Mouse (Mus musculus): Measurements from ENCODE around the gene Ap3d1.

The Ap3d1 gene

DNA sequence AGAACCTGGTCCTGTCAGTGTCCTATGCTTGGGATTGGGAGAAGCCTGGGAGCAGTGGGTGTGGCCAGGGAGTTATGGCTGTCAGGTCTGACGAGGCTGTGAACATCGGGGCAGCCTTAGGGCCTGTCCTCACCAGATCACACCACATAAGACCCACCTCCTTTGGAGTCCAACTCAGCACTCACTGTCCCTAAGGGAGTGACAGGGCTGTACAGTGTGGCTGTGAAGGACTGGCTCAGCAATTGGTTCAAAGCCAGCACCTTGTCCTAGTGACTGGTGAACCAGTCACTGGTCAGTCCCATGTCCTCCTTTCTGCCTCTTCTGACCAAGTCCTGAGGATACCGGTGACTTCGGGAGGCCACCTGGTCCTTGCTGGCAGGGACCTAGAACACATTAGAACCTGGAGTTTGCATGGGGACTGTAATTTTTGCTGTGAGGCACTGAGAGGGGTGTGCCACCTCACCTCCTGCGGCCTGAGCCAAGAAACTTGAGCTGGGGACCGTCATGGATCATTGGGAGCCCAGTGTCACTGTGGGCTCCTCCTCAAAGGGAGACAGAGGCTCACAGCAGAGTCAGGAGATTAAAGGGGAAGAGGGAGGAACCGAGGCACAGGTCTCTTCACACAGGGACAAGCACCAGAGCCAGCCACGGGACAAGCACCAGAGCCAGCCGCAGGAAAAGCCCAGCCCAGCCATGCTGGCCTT is 62.4 kb downstream of the Ap3d1 start:
- DNase-seq: no peak

DNA sequence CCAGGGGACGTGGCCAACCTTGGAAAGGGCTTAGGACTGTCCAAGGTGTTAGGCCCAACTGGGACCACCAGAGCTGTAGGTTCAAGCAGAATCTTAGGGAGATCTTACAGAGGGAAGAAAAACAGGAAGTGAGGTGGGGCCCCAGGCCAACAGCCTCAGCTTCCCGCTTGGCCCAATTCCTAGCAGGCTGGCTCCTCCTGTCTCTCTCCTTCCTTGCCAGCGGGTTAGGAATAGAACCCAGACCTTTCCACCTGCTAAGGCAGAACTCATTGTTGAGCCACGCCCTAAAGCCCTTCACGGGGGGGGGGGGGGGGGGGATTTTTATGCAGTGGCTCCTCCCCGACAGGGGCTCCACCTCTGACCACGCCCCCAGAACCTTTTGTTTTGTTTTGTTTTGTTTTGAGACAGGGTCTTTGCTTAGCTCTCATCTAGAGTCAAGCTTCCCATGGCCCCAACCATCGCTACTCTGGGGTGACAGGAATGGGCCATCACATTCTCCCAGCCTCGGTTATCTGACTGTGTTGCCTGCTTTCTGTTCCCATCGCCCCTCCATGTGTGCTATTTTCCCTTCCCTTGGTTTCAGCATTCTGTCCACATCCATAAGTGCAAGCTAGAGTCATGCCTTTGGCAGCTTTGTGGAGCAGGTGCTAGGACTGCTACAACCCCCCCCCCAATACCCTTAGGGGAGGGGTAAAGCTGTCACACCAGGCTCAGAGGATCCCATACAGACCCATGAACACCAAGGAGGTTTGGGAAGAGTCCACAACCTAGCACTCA is 63.3 kb downstream of the Ap3d1 start:
- DNase-seq: no peak

DNA sequence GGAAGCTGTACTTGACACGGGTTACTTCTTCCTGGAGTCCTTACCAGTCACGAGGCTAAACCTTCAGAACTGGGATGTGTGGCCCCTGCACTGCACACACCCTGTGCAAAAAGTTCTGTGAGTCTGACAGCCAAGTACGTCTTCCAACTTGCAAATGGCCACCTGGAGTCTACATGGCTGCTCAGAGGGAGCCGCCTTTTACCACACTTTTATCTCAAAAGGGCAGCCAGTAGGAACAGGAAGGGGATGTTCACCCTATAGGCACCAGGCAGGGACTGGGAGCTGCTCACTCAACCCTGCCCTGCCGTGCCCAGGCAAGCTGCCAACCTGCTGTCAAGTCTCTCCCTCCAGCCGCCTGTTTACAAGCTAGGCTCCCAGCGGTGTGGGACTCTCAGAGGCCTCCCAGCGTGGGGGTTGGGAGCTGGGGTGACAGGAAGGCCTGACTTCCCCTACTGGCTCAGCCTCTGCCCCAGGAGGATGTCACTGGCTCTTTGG is 64.1 kb downstream of the Ap3d1 start, which contains the start of gene Mknk2:
Gene Mknk2, minus strand, starts transcription at position 171 of the 495 bp plus-strand sequence.
- DNase-seq: peak; percentile 86

DNA sequence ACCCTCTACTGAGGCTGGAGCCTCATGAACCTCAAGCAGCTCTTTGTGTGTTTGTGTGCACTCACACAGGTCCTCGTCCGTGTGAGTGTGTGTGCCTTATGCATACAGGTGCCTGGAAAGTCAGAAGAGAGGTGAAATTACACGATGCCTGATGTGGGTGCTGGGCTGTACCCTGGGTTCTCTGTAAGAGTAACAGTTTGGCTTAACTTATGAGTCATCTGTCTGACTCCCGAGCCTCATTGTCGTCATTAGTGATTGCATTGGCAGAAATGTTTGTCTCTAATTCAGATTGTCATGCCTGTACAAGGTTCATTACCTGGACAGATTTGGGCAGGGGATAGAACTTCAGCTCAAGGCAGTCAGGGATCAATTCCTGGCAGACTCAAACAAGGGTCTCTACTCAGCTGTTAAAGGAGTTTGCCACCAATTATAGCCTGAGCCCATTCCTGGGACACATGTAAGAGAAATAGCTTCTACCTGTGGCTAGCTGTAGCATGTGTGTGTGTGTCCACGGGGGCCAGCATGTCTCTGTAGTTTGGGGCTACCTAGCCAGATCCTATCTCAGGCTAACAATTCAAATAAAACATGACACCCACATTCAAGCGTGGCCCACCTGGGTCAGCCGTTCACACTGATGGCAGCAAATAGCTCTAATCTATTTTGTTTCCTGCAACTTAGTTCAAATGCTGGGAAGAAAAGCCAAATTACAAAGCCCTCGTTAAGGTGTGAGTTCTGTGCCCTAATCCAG is 64.8 kb downstream of the Ap3d1 start:
- DNase-seq: no peak

DNA sequence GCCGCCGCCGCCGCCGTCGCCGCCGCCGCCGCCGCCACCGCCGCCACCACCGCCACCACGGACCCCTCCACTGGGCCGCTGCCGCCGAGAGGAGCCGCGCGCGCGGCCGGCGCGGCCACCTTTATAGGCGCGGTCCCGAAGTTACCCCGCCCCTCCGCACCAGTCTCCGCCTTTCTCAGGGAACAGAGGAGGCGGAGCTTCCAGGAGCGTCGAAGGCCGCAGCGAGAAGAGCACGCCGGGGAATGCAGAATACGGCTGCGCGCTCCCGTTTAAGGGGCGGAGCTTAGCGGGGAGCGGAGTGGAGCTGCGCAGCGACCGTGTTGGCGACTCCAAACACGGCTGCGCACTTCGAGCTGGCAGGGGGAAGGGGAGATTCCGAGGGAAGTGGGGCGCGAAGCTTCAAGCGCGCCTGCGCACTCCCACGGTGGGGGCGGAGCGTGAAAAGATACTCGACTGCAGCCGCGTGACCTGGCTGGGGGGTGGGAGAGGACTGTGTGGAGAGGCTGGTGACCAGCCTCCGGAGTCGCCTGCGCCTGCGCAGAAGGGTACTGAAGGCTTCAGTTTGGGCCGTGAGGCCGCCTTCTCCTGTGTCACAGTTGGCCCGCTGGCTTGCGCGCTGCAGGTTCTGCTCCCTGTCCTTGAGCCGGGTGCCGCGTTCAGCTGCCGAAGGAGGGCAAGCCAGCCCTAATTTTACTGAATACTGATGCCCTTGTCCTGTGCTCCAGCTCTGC is 65.7 kb downstream of the Ap3d1 start:
- DNase-seq: peak; percentile 99

DNA sequence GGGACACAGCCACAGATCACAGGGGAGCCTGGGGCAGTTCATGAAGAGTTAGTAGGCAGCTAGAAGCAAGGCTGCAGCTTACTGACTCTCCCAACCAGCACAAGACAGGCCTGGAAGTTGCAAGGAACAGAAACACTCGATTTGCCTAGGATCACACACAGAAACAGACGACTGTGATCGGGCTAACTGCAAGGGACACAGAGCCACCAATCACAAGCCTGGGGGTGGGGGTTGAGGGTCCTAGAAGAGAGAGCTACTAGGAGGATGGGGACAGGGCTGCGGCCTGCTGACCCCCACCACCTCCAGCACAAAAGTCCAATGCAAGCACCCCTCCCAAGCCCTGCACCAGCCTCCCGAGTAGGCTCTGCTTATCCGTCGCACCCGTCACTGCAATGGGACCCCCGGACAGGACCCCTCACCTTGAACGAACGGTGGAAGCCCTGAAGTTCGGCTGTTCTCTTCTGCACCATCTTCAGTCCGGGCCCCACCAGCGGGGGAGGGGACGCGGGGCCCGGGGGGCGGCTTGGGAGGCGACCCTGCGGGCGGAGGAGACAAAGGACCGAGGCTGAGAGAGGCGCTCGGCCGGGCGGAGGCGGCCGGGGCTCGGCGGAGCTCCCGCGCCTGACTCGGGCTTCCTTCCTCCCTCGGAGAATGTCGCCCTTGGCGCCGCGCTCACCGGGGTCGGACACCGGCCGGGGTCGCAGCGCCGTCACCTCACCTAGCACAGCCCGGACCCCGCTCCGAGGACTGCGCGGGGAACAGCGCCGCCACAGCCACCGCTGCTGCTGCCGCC is 66.5 kb downstream of the Ap3d1 start:
- DNase-seq: peak; percentile 35

DNA sequence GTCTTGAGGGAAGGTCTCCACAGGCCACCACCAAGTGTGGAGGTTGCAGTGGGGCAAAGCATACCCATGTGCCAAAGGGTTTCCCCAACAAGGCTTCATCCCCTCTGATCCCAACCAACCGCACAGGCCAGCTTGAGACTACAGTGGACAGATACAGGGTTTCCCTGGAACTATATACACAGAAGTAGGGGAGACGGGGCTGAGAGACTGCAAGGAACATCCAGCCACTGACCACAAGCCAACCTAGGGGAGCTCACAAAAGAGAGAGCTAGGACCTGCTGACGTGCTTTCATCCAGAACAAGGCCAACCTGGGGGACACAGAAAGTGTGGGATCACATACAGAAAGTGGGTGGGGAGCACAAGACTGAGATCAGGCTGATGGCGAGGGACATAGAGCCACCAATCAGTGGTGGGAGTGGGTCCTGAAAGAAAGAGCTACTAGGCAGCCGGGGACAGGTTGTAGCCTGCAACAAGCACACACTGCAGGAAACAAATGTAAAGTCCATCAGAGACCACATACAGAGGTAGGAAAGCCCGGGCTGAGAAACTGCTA is 67.1 kb downstream of the Ap3d1 start:
- no peak for DNase-seq

DNA sequence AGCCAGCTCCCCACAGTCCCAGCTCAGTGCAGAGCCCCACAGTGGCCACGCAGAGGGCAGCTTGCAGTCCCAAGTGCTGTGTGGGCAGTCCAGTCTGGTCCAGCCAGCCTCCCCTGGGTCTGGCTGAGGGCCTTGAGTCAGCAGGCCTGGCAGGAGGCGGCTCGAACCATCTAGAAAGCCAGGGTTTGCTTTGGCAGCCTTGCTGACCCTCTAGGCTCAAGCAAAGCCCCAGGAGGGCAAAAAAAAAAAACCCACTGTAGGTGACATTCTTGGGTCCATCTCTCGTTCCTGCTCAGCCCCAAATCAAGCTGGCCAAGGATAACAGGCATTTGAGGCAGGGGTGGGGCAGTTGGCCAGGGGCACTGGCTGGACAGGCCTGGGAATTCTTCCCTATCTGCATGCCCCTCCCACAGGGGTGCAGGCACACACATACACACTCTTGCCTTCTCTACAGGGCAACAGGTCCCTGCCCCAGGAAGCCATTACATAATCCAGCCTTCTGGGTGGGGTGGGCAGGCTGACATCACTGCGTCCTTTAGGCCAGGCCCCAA is 67.8 kb downstream of the Ap3d1 start:
- DNase-seq: no peak

DNA sequence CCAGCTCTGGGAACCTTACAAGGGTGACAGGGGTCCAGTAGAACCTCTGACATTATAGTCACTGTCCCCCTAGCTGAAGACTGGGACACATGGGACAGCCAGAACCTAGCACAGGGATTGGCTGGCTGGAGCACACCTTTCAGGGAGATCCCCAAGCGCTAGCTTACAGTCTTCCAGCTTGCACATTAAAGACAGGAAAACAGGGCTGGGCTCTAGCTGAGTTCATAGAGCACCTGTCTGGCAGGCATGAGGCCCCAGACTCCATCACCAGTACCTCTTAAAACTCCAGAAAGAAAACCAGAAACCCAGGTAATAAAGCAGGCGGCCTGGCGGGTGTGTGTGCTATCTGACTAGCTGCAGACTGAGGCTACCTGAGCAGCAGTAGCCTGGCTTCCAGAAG is 68.4 kb downstream of the Ap3d1 start:
- DNase-seq: no peak

DNA sequence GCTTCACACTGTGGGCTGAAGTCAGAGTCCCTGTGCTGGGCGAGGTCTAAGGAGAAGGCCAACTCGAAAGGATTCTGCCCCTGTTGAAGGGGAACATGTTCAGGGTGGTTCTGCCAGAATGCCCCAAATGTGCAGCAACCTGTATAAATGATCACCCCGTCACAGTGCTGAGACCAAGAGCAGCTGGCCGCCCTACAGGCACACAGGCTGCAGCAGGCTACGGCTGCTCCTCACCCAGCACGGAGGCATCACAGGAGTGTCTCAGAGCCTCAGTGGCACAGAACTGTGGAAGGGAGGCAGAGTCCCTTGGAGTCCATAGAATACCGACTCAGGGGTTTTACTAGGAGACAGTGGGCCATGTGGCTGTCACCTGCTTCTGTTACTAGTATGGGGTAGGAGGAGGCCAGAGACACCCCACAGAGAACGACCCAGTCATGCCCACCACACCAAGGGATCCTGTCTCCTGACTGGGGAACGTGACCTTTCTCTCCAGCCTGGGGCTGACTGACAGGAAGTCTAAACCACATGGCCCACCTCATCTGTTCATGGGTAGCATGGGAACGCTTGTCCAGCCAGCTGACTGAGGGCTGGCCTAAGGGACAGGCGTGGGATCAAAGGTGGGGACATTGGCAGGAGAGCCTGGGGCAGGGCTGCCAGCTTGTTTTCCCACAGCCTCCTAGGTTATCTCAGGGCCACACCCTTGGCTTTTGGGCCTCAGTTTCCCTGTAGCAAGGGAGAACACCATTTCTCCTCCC is 70.0 kb downstream of the Ap3d1 start:
- no peak for DNase-seq

DNA sequence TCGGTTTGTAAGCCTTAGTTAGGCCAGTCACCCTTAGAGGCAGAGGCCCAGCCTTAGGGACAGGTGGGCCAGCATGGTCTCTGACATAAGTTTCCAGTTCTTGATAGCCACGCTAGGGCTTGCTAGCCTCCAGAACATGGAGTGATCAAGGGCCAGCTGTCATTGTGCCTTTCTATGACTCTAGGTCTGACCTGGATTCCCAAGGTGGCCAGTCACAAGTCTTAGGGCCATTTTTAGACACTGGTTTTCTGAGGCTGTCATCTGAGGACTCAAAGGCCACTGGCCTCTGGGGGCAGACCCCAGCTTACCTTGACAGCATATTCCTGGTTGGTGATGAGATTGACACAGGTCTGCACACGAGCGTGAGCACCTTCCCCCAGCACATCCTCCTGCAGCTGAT is 70.8 kb downstream of the Ap3d1 start:
- DNase-seq: no peak

DNA sequence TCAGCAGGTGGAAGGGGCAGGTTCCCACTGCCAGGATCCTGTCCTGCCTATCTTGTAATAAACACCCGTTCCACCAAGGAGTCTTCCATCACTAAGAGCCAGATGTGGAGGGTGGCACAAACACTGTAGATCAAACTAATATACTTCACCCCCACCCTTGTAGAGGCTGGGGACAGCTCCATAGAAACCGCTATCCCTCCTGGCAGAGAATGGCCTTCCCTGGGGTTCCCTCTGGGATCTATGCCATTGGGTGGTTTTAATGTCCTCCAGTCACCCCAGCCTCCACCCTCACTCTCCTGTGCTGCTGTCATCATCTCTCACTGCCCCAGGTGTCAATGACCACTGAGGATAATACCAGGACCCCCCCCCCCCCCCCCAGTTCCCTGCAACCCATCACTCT is 71.5 kb downstream of the Ap3d1 start:
- no peak for DNase-seq

DNA sequence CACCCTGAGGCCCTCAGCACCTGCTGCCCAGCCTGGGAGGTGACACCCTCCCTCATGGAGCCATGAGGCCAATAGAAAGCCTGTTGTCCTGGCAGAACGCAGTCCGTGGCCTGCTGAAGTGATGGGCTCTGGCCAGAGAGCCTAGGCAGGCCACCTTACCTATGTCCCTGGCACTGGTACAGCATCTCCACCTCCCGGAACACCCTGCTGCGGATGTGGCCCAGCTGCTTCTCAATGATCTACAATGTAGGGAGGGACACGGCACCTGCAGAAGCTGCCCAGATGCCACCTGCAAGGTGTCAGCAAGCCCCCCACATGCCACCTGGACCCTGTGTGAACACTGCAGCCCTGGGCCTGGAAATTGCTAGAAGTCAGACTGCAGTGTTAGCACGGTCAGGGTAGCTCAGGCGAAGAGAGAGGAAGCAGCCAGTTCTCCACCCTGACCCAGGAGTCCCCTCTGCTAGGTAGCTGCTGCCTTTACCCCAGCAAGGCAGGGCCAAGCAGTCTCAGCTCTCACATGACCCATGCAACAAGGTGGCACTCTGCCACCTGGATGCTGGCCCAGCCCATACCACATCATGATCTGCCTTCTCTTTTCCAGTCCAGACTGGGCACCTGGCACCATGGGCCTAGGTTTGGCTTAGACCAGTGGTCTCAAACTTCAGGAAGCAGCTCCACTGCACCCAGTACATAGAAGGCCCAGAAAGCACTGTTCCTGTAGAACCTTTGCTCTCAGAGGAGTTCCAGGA is 72.2 kb downstream of the Ap3d1 start:
- DNase-seq: no peak

DNA sequence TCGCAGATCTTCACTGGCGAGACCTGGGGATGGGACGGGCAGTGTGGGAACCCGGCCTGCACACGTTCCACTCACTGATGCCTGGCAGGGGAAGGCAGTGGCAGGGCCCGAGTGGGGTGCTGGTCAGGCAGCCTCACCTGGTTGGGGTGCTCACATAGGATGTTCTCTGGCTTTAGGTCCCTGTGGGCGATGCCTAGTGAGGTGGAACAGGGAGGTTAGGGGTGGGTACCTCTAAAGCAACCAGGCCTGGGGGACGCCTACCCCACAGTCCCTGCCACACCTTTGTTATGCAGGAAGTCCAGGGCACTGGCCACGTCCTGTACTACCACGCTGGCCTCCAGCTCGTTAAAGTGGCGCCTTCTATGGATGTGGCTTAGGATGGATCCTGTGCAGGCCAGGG is 73.0 kb downstream of the Ap3d1 start:
- DNase-seq: no peak

DNA sequence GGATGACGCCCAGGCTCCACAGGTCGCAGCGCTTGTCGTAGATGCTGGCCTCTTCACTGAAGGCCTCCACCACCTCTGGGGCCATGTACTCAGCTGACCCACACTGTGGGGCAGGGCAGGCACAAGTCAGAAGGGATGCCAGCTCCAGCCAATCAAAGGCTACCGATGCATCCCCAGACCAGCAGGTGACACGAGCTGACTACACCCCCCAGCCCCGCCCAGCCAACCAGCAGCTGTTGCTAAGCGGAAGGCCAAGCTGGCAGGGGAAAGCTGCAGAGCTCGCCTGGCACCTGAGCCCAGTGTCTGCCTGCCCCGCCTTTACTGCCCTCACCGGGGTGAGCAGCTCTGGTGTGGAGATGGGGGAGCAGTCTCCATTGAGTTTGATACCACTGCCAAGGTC is 73.5 kb downstream of the Ap3d1 start:
- DNase-seq: no peak

DNA sequence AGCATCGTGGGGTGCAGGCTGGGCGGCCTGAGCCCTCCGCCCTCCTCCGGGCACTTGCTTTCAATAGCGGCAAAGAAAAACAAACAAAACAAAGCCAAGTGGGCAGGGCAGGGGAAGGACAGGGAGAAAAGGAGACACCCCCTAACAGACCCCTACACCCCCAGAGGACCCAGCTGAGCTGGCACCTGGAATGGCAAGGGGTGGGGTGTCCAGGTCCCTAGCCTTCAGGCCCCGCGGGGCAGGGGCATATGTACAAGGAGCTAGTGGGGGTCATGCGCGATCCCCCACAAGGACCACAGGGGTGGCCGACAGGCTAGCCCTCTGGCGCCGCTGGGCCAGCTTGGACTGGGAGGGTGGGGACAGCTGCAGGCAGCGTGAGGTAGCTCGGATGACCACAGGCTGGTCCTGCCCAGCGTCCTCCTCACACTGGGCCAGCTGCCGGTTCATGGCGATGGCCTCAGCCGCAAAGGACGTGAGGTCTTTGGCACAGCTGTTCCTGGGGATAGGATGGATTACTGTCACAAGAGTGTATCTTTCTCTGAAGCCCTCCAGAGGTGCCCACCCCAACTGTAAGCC is 75.1 kb downstream of the Ap3d1 start:
- DNase-seq: no peak

DNA sequence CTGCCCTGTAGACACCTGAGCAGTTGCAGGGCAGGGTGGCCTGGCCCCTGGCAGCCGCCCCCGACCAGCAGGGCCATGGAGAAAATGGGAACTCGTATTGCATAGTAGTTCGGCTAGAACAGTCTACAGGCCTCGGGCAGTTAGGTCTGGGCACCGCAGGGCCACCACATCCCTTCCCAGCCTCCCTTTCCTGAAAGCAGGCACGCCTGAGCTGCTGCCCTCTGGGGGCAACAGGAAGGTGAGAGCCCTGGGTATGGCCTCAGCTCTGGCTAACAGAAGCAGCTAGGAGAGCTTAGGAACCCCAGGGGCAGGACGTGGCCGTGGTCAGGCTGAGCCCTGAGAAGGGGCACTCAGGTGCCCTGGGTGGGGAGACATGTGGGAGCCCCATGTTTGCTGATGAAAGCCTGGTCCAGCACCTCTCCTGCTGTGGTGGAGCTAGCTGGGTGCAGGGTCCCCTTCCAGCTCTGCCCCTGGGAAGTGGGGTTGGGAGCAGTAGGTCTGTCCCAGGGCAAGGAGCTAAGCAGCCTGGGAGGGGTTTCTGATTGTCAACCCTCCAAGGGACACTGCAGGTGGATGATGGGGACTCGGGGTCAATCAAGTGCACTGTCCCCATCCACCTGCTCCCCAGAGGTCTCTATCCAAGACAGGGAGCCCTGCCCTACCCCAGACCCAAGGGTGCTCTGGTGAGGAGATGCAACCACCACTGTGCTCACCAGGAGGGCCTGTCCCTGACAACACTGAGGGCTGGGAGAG is 75.9 kb downstream of the Ap3d1 start:
- no peak for DNase-seq

DNA sequence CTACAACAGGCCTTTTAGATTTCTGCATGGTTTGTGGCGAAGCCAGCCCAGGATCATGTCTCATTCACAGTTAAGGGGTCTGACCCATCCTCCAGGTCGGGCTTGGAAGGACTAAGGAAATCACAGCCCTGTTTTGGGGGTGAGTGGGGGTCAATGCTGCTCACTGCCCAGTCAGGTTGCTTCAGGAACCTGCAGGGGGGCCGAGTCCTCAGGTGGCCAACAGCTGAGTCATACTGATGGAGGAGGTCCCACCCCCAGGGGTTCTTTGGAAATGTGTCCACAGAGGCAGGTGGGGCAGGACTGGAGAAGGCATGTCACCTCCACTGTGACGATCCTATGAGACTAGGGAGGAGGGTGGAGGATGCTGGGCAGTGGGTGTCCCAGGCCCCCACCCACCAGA is 76.6 kb downstream of the Ap3d1 start:
- DNase-seq: no peak

DNA sequence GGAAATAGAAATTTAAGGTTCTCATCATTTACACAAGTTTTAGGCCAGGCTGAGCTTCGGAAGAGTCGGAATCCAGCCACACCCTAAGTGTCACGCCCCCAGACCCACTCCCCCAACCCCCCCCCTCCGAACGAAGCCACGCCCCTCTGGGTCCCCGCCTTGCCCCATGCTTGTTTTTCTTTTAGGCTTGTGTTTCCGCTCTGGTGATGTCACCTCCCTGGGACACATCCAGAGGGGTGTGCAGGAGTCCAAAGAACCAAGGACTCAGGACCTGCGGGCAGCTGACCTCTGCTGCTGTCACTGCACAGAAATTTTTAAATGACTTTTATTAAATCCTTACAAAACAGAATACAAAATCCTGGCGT is 77.1 kb downstream of the Ap3d1 start:
- no peak for DNase-seq
